ENCODE assay signal across 11 mouse cellular contexts in the genomic region with DNA sequence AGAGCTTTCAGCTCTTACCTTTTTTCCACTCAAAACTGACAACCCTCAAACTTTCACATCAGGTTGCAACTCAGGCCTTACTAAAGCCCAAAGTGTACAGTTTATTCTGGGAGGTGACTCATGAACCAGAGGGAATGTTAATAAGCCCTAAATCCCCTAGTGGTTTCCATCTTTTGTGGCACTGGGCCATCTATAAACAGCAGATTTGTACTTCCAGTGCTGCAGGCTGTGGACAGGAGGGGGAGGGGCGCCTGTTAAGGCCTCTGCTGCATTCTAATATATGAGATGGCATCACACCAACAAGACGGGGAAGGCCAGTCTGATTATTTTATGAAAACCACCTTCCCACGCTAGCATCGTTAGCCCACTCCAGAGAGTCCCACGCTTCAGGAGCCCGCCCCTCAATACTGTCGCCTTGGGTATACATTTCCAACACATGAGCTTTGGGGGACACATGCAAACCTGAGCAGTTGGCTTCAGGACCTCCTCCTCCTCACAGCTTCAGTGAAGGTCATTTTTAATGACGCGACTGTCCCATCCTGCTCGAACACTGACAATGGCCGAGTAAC. TPM values are rescaled to one million over a fixed set of nuclear protein-coding genes. Genes with fewer than 3 reads are reported as not detected.
DNase-seq lines count a peak whose midpoint lies in the region; ATAC-seq and TF ChIP-seq lines count a peak whose summit lies in the region.
"Had no signal": no experiment of that assay in that cellular context is flagged by ENCODE, and none has a peak within 500 bp of the region (broad histone marks: within the 10 kb centered on the region; RNA-seq: fewer than 3 reads in every experiment).

No protein-coding gene starts in this region.

- intact Hi-C loops in left cerebral cortex, adult 2 months (cut with DNase I): no loop called here
- intact Hi-C loops in gastrocnemius, adult 2 months (cut with DNase I): no loop called here

- H3K36me3 ChIP-seq in heart, embryonic 10.5 days: 0 out of 2 replicates have a peak, but pooled peaks cover 2% of the 10 kb centered on the region
- no peaks in the 10 kb centered on the region for H3K36me3 ChIP-seq in stomach, postnatal 0 days (ENCODE audit: control insufficient read depth, insufficient read depth, low read length)
- H3K36me3 ChIP-seq: limb, embryonic 15.5 days had no signal

- WGBS in heart, embryonic 10.5 days: 81% methylated on average over 11 of the region's 11 CpGs
- 58% methylated on average over 11 of the region's 11 CpGs for WGBS in stomach, postnatal 0 days

- peaks cover 27% of the 10 kb centered on the region for H3K4me1 ChIP-seq in heart, embryonic 10.5 days
- H3K4me1 ChIP-seq in stomach, postnatal 0 days (replicated peaks; ENCODE audit: control insufficient read depth, insufficient read depth): no peaks in the 10 kb centered on the region

- no peak for DNase-seq in heart, embryonic 10.5 days (ENCODE audit: low spot score)
- no peak for DNase-seq in heart, adult 8-10 months (ENCODE audit: low spot score)
- peak; percentile 46 for DNase-seq in testis, postnatal 10 days (ENCODE audit: low spot score)
- DNase-seq in testis, postnatal 14 days (ENCODE audit: low spot score): no peak
- peak; percentile 47 for DNase-seq in kidney, postnatal 10 days
- DNase-seq in stomach, postnatal 0 days (ENCODE audit: low spot score): no peak
- DNase-seq in left cerebral cortex, adult 2 months (ENCODE audit: extremely low spot score in 1 of 2, low spot score in 2 of 2): no peak
- DNase-seq in gastrocnemius, adult 2 months: no peak
- DNase-seq: adrenal gland, adult 2 months; cerebellum, postnatal 36 days had no signal

- H3K9me3 ChIP-seq in heart, embryonic 10.5 days: no peaks in the 10 kb centered on the region
- no peaks in the 10 kb centered on the region for H3K9me3 ChIP-seq in stomach, postnatal 0 days (ENCODE audit: control insufficient read depth, low read length)
- H3K9me3 ChIP-seq: limb, embryonic 15.5 days had no signal

- H3K9ac ChIP-seq in stomach, postnatal 0 days (ENCODE audit: low read length): no peak overlapping the region
- H3K9ac ChIP-seq: limb, embryonic 15.5 days had no signal

- TF ChIP-seq CTCF in stomach, postnatal 0 days (IDR thresholded peaks at IDR 0.05; ENCODE audit: low read depth): 0 out of 2 replicates have a peak, but pooled peaks have one; percentile 20
- no peak for TF ChIP-seq CTCF in left cerebral cortex, adult 2 months (IDR thresholded peaks at IDR 0.05)
- no peak for TF ChIP-seq CTCF in gastrocnemius, adult 2 months (IDR thresholded peaks at IDR 0.05)

- ATAC-seq in stomach, postnatal 0 days (ENCODE audit: low FRiP score, low TSS enrichment): peak; percentile 61; the same call in 1 of the 2 replicates

- peak overlapping the region; percentile 23; the same call in 1 of the 2 replicates for H3K4me2 ChIP-seq in stomach, postnatal 0 days (replicated peaks; ENCODE audit: low read depth)
- H3K4me2 ChIP-seq: limb, embryonic 15.5 days had no signal

- TF ChIP-seq EP300 in stomach, postnatal 0 days (optimal IDR thresholded peaks at IDR 0.05): no peak

- no peaks in the 10 kb centered on the region for H3K27me3 ChIP-seq in heart, embryonic 10.5 days (ENCODE audit: insufficient read depth, poor library complexity, severe bottlenecking)
- H3K27me3 ChIP-seq in stomach, postnatal 0 days (ENCODE audit: control insufficient read depth, insufficient read depth, low read length): no peaks in the 10 kb centered on the region
- H3K27me3 ChIP-seq: limb, embryonic 15.5 days had no signal

- H3K4me3 ChIP-seq in heart, embryonic 10.5 days: no peak overlapping the region
- no peak overlapping the region for H3K4me3 ChIP-seq in stomach, postnatal 0 days (ENCODE audit: low read depth, low read length)
- H3K4me3 ChIP-seq in left cerebral cortex, adult 2 months: no peak overlapping the region
- no peak overlapping the region for H3K4me3 ChIP-seq in gastrocnemius, adult 2 months
- H3K4me3 ChIP-seq: limb, embryonic 15.5 days had no signal

- peak overlapping the region; percentile 42; the same call in 1 of the 2 replicates for H3K27ac ChIP-seq in heart, embryonic 10.5 days
- no peak overlapping the region for H3K27ac ChIP-seq in stomach, postnatal 0 days (replicated peaks)
- H3K27ac ChIP-seq in left cerebral cortex, adult 2 months: no peak overlapping the region
- H3K27ac ChIP-seq in gastrocnemius, adult 2 months: no peak overlapping the region
- H3K27ac ChIP-seq: limb, embryonic 15.5 days had no signal

RNA-seq across cellular contexts. Expression of a gene that starts 48.3 kb away (rescaled TPM):
- 61.4 and 78.4 TPM in 2 replicates for polyA plus RNA-seq in heart, embryonic 10.5 days (2016; fragmentation: Nextera tagmentation; extraction: Ambion mirVana)
- 100 to 1,000 TPM; 134 to 155 (median 137) TPM for total RNA-seq in heart, adult 8-10 months (2022)
- polyA plus RNA-seq in stomach, postnatal 0 days (2015; fragmentation: Nextera tagmentation; extraction: Ambion mirVana): 17.4 and 18.5 TPM in 2 replicates
- 1 to 10 TPM; 2.7 to 2.9 TPM for total RNA-seq in left cerebral cortex, adult 2 months (2021)
- total RNA-seq in gastrocnemius, adult 2 months (2021): 1 to 10 TPM in 1 of 2 experiments, under 1 TPM in 1; 0.31 to 1.1 TPM

Comparison
In these comparisons a context has a peak if more than half of its experiments do, and no peak if none do; other contexts are left out.
1. DNase-seq: peak in testis, postnatal 10 days (single experiment) and kidney, postnatal 10 days (single experiment); none in heart, embryonic 10.5 days (single experiment), heart, adult 8-10 months (single experiment), testis, postnatal 14 days (single experiment), stomach, postnatal 0 days (single experiment), left cerebral cortex, adult 2 months (0 of 2) and gastrocnemius, adult 2 months (single experiment).
2. RNA of a gene that starts 48.3 kb away (total RNA-seq): 134 to 155 TPM in heart, adult 8-10 months; 2.7 to 2.9 TPM in left cerebral cortex, adult 2 months and 0.31 to 1.1 TPM in gastrocnemius, adult 2 months; every median in the first group is over 10 times any median in the second.